Mouse (Mus musculus): ENCODE measurements around the gene Foxa2. TPM values are rescaled to one million over a fixed set of nuclear protein-coding genes. Genes with fewer than 3 reads are reported as not detected.
A peak's percentile ranks its signal among the peaks of the same experiment; 100 is the strongest.

The Foxa2 gene
- polyA plus RNA-seq, 1 experiment from 2014 or later: 0.75 TPM

DNA sequence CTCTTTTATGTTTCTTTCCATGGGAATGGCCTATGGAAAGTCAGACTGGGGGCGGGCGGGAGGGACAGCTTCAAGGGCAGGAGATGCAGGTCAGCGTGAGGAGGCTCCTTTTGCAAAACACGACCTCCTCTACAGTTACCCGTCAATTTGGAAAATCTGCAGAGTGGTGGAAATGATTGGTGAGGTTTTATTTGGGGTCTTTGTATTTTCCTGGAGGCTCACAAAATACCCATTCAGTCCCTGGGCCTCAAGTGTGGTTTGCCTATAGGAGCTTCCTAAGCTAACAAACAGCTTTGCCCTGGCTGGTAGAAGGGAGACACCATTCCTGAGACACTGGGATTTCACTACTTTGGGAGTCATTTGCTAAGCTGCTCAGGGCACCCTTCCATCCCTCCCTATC, 5.4 kb downstream of the Foxa2 start:
- Histone ChIP-seq H3K27ac (ENCODE audit: low read depth, low read length) (no peak overlapping the region), H3K4me2 (ENCODE audit: low read length) (no peak overlapping the region), H3K9ac (ENCODE audit: low read depth, low read length) (no peak overlapping the region), H3K9me3 (ENCODE audit: control insufficient read depth, low read length) (no peaks in the 10 kb centered on the region), H3K4me1 (ENCODE audit: control insufficient read depth, insufficient read depth, low read depth, low read length) (peaks cover 2% of the 10 kb centered on the region; the same call in 1 of the 2 replicates), H3K36me3 (ENCODE audit: control insufficient read depth, insufficient read depth, low read length) (no peaks in the 10 kb centered on the region), H3K4me3 (ENCODE audit: low read length) (no peak overlapping the region), H3K27me3 (replicated peaks; ENCODE audit: control insufficient read depth, insufficient read depth, low read length) (peaks cover 76% of the 10 kb centered on the region)
- ATAC-seq: no peak
- WGBS: 7% methylated on average over 5 of the region's 5 CpGs

DNA sequence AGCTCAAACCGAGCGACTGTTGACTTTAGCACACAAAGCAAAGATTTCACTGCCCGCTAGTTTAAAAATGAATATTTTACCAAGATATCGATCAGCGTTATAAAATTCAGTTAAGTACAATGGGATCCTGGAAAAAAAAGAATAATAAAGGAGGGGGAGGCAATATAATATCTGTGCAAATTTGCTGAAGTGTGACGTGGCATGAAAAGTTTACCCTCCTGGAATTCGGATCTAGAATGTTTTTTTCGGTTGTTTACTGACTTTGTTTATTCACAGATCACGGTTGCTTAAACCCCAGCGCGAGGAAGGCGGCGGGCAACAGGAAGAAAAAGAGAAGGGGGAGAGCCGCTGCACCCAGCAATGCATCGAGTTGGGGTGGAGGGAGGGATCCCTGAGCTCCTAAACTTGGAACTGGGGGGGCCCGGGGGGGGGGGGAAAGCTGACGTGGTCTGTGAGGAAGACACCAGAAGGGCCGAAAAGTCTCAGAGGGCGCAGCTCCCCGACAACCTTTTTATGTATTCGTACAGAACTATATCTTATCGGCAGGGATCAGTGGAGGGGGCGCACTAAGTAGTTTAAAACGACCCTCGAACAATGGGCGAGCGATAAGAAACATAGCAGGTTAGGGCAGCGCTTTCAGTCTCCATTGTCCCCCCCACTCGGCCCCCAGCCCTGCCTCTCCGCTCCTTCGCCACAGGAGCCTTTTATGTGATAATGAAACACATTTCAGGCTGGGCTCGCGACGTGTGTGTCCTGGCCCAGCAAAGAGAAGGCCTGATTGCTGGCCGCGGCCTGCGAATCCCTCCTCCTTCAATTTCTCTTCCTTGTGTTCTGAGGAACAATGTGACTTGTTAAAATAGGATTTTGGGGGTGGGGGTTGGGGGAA, 6.3 kb downstream of the Foxa2 start:
- H3K36me3 ChIP-seq (ENCODE audit: control insufficient read depth, insufficient read depth, low read length): no peaks in the 10 kb centered on the region
- H3K9me3 ChIP-seq (ENCODE audit: control insufficient read depth, low read length): no peaks in the 10 kb centered on the region
- no peaks in the 10 kb centered on the region; the same call in 1 of the 2 replicates for H3K4me1 ChIP-seq (ENCODE audit: control insufficient read depth, insufficient read depth, low read depth, low read length)
- H3K27me3 ChIP-seq (replicated peaks; ENCODE audit: control insufficient read depth, insufficient read depth, low read length): peaks cover 82% of the 10 kb centered on the region
- H3K4me3 ChIP-seq (ENCODE audit: low read length): no peak overlapping the region
- no peak overlapping the region for H3K4me2 ChIP-seq (ENCODE audit: low read length)
- no peak overlapping the region for H3K9ac ChIP-seq (ENCODE audit: low read depth, low read length)
- no peak overlapping the region for H3K27ac ChIP-seq (ENCODE audit: low read depth, low read length)
- ATAC-seq: no peak
- under 1% methylated on average over 37 of the region's 37 CpGs for WGBS

DNA sequence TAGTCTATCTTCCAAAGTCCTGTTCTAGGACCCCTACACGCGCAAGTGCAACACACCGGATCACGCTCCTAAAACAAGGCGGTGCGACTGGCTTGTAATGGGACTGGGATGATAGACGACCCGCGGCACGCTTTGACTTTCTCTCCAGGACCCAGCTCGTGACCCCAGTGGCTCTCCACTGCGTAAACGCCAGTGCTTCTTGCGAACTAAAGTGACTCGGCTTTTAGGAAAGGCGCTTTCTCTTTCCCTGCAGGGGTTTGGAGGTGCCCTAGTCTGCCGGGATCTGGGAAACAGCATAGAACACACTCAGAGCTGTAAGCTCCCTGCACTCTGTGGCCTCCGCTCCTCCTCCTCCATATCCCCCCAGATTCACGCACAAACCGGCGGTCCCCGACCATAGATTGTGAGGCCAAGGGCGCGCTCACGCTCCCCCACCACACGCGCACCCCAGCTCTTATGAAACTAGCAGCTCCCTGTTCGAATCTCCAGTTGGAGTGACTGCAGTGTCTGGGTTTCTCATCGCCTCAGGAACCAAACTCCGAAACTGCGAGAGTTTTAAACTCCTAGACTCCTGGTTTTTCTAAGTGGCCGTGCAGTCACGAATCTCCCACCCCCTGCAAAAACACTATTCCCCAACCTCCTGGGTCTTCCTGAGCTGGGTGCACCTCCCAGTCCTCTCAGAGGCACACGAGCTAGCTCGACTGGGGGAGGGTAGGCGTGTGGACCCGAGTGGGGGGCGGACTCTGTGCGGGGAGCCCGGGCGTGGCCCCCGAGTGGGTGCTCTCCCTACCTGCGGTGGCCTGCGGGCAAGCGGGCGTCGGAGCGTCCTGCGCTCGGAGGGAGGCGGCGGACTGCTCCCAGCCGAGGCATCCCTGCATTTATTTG, 7.2 kb downstream of the Foxa2 start:
- Histone ChIP-seq H3K36me3 (ENCODE audit: control insufficient read depth, insufficient read depth, low read length) (no peaks in the 10 kb centered on the region), H3K4me2 (ENCODE audit: low read length) (no peak overlapping the region), H3K27ac (ENCODE audit: low read depth, low read length) (no peak overlapping the region), H3K4me1 (ENCODE audit: control insufficient read depth, insufficient read depth, low read depth, low read length) (no peaks in the 10 kb centered on the region; the same call in 1 of the 2 replicates), H3K27me3 (replicated peaks; ENCODE audit: control insufficient read depth, insufficient read depth, low read length) (peaks cover 85% of the 10 kb centered on the region), H3K9ac (ENCODE audit: low read depth, low read length) (no peak overlapping the region), H3K4me3 (ENCODE audit: low read length) (no peak overlapping the region), H3K9me3 (ENCODE audit: control insufficient read depth, low read length) (no peaks in the 10 kb centered on the region)
- under 1% methylated on average over 50 of the region's 53 CpGs for WGBS
- 0 out of 2 replicates have a peak, but pooled peaks have one; percentile 38 for ATAC-seq

DNA sequence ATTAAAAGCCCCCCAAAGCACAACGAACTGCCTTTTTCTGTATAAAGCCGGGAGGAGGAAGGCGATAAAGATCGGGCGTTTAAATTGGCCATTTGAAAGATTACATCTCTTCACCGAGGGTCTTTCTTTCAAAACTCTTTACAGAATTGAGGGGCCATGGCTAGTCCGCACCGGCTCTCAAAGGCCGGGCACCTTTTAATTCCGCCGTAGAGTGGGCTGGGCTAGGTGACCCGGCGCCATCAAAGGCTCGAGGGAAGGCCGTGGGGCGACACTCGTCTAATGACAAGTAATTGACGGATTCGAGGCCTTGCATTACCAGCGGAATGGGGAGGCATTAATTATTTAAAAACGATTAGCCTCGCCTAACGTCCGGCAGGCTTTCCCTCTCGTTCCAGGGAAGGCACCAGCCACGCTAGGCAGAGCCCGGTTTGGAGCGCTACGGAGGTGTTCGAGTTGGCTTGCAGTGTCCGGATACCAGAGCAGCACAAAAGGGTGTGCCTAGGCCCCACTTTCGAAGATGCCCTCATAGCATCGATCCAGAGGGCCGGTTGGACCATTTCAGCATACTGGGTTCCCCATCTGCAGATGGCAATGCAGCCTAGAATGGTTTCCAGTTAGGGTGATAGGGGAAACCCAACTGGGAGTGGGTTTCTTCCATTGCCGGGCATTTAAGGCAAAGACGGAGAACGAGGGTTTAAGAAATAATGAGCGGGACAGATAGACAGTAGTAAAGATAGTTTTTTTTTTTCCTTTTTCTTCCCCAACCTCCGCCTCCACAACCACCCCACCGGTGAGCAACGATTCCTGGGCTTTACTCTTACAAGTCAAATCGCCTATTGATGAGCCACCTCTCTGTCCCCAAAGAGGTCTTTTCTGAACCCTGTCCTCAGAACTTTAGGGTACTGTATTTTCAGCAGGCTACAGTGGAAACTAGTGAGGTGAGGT, 8.1 kb downstream of the Foxa2 start:
- Histone ChIP-seq H3K9me3 (ENCODE audit: control insufficient read depth, low read length) (no peaks in the 10 kb centered on the region), H3K4me1 (ENCODE audit: control insufficient read depth, insufficient read depth, low read depth, low read length) (no peaks in the 10 kb centered on the region), H3K27me3 (replicated peaks; ENCODE audit: control insufficient read depth, insufficient read depth, low read length) (peaks cover 86% of the 10 kb centered on the region), H3K9ac (ENCODE audit: low read depth, low read length) (no peak overlapping the region), H3K27ac (ENCODE audit: low read depth, low read length) (no peak overlapping the region), H3K4me3 (ENCODE audit: low read length) (no peak overlapping the region), H3K36me3 (ENCODE audit: control insufficient read depth, insufficient read depth, low read length) (no peaks in the 10 kb centered on the region), H3K4me2 (ENCODE audit: low read length) (no peak overlapping the region)
- ATAC-seq: no peak
- WGBS: under 1% methylated on average over 42 of the region's 42 CpGs

DNA sequence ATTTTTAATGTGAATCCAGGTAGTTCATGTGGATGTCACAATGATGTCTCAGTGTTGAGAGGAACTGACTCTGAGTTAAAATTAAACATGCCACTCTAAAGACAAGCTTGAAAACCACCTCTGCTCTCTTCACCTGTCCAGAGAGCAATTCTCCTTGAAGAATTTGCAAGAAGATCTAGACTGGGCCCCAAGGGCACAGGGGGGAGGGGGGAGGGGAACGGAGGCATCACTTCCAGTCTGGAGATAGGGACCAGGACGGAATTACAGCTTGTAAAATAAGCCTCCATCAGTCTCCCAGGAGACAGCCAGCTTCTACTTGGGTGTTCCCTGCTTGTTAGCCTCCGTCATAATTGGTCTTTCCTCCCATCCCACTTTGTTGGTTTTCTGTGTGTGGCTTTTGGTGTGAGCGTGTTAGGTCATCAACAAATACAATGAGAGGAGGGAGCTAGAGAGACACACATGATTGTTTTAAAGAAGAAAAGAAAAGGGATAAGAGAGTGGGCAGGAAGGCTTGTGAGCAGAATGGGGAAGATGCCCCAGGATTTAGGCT, 10.1 kb downstream of the Foxa2 start:
- Histone ChIP-seq H3K9me3 (ENCODE audit: control insufficient read depth, low read length) (no peaks in the 10 kb centered on the region), H3K27me3 (replicated peaks; ENCODE audit: control insufficient read depth, insufficient read depth, low read length) (peaks cover 80% of the 10 kb centered on the region), H3K36me3 (ENCODE audit: control insufficient read depth, insufficient read depth, low read length) (no peaks in the 10 kb centered on the region), H3K4me3 (ENCODE audit: low read length) (no peak overlapping the region), H3K4me1 (ENCODE audit: control insufficient read depth, insufficient read depth, low read depth, low read length) (no peaks in the 10 kb centered on the region), H3K27ac (ENCODE audit: low read depth, low read length) (no peak overlapping the region), H3K9ac (ENCODE audit: low read depth, low read length) (no peak overlapping the region), H3K4me2 (ENCODE audit: low read length) (no peak overlapping the region)
- 1% methylated on average over 4 of the region's 4 CpGs for WGBS
- no peak for ATAC-seq

DNA sequence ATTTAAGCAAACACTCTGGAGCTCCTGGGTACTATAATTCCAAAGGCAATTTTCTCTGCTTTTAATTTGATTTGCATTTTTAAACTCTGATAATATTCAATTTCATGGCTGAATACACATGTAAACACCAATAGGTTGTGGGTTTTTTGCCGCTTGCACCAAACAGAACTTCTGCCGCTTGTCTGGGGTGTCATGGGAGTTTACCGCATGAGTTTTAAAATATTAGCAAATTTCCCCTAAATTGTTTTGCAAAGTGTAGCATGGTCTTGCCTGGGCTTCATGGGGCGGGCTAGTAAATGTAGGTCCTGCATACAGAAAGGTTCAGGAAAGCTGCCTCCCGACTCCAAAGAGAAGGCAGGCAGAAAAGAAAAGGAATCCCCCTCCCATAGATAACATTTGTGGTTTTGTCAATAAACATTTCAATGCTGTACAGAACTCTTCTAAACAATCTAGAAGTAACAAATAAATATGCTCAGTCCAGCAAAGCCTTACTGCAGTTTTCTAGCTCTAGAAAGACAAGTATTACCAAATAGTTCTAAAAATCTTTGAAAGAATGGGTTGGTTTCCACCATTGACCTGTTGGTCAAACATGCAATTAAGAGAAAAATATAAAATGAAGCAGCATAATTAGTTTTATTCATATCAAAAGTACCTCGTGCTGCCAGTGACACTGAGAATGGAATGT, 15.6 kb downstream of the Foxa2 start:
- Histone ChIP-seq H3K36me3 (ENCODE audit: control insufficient read depth, insufficient read depth, low read length) (no peaks in the 10 kb centered on the region), H3K27ac (ENCODE audit: low read depth, low read length) (no peak overlapping the region), H3K9me3 (ENCODE audit: control insufficient read depth, low read length) (no peaks in the 10 kb centered on the region), H3K9ac (ENCODE audit: low read depth, low read length) (no peak overlapping the region), H3K4me1 (ENCODE audit: control insufficient read depth, insufficient read depth, low read depth, low read length) (no peaks in the 10 kb centered on the region), H3K4me3 (ENCODE audit: low read length) (no peak overlapping the region), H3K27me3 (replicated peaks; ENCODE audit: control insufficient read depth, insufficient read depth, low read length) (peaks cover 77% of the 10 kb centered on the region), H3K4me2 (ENCODE audit: low read length) (no peak overlapping the region)
- WGBS: 3% methylated on average over 6 of the region's 6 CpGs
- no peak for ATAC-seq

DNA sequence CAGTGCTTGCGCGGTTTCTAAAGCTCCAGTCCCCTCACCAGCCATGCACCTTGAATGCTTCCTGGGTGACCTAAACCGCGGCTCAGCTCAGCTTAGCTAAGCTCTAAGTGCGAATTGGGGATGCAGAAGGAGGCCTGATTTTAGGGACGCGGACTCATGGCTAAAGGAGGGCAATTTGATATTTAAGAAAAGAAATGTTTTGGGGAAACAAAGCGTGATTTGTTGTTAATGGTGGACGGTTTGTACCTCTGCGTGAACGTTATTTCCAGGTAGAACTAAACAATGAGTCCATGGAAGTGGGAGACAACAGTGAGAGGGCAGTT, 16.2 kb downstream of the Foxa2 start:
- 3% methylated on average over 11 of the region's 11 CpGs for WGBS
- no peak overlapping the region for H3K27ac ChIP-seq (ENCODE audit: low read depth, low read length)

More for the DNA sequence above, 16.2 kb downstream of the Foxa2 start:
- Histone ChIP-seq H3K27me3 (replicated peaks; ENCODE audit: control insufficient read depth, insufficient read depth, low read length) (peaks cover 75% of the 10 kb centered on the region), H3K4me1 (ENCODE audit: control insufficient read depth, insufficient read depth, low read depth, low read length) (no peaks in the 10 kb centered on the region), H3K9me3 (ENCODE audit: control insufficient read depth, low read length) (no peaks in the 10 kb centered on the region), H3K9ac (ENCODE audit: low read depth, low read length) (no peak overlapping the region), H3K4me2 (ENCODE audit: low read length) (no peak overlapping the region), H3K36me3 (ENCODE audit: control insufficient read depth, insufficient read depth, low read length) (no peaks in the 10 kb centered on the region), H3K4me3 (ENCODE audit: low read length) (no peak overlapping the region)
- ATAC-seq: 0 out of 2 replicates have a peak, but pooled peaks have one; percentile 11

Measured in hindbrain, embryonic 16.5 days (tissue).